Mouse (Mus musculus) kidney, embryonic 15.5 days (tissue): ENCODE measurements at regions not wholly inside any gene's neighbourhood (a gene's known extent, or its start where the extent isn't known, plus 50 kb on each side); places are given as distances from the start of the nearest gene placed in this dataset.

Source experiments
- ATAC-seq: fragments of 200-750 bp; cut with Nextera tagmentation; replicated peaks from 2 replicates; pipeline ENCODE4 v1.8.0; 2017; ENCODE audit warnings: moderate TSS enrichment; ENCODE audit not compliant: low FRiP score
- H3K27ac ChIP-seq: fragments of 300-500 bp; sonication (generic); 2 replicates; pipeline ENCODE4 v1.5.1; 2015; ENCODE audit warnings: mild to moderate bottlenecking, inconsistent platforms
- H3K27me3 ChIP-seq: fragments of 300-500 bp; sonication (generic); 2 replicates; pipeline ENCODE4 v1.6.1; 2015; ENCODE audit warnings: inconsistent platforms
- H3K36me3 ChIP-seq: fragments of 300-500 bp; sonication (generic); 2 replicates; pipeline ENCODE4 v1.6.1; 2015; ENCODE audit warnings: inconsistent platforms
- H3K4me1 ChIP-seq: fragments of 300-500 bp; sonication (generic); 2 replicates; pipeline ENCODE4 v1.6.1; 2015; ENCODE audit warnings: inconsistent platforms
- H3K4me2 ChIP-seq: fragments of 300-500 bp; sonication (generic); 2 replicates; pipeline ENCODE4 v1.6.1; 2015; ENCODE audit warnings: moderate library complexity, mild to moderate bottlenecking, inconsistent platforms
- H3K4me3 ChIP-seq: fragments of 300-500 bp; sonication (generic); replicated peaks from 2 replicates; pipeline ENCODE4 v1.5.1; 2015; ENCODE audit warnings: mild to moderate bottlenecking, inconsistent platforms
- H3K9ac ChIP-seq: fragments of 300-500 bp; sonication (generic); 2 replicates; pipeline ENCODE4 v1.6.1; 2015; ENCODE audit warnings: mild to moderate bottlenecking, inconsistent platforms
- H3K9me3 ChIP-seq: fragments of 300-500 bp; sonication (generic); replicated peaks from 2 replicates; pipeline ENCODE4 v1.6.1; 2016; ENCODE audit warnings: inconsistent platforms
- WGBS: fragments of 180-500 bp; shearing (Covaris S2); methylation state at CpG from one replicate; pipeline ENCODE4 v1.1.7; 2015; ENCODE audit warnings: mixed read lengths; 5-methylcytosine and 5-hydroxymethylcytosine counted together

DNA sequence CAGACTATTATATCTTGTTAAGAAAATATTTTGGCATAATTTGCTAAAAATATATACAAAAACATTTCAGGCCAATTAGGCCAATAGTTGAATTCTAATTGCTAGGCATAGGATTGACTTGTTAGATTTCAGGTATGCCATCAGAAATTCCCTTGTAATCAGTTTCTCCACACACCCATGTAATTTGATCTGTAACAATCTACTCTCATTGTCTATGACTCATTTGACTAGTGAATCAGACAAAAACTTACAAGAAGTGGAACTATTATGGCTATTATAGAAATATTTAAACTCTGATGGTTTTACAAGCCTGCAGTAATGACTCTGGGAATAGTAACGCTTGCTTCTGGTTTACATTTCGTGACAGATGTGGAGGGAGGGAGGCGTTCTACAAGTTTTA lies 338.9 kb upstream of the Ptbp2 start:
- no peak overlapping the region for H3K4me3 ChIP-seq
- H3K36me3 ChIP-seq = no peaks in the 10 kb centered on the region
- 86% methylated on average over 3 of the region's 3 CpGs for WGBS
- H3K27me3 ChIP-seq = no peaks in the 10 kb centered on the region
- no peak for ATAC-seq
- no peak overlapping the region for H3K9ac ChIP-seq
- H3K4me2 ChIP-seq = no peak overlapping the region
- no peaks in the 10 kb centered on the region for H3K9me3 ChIP-seq
- H3K27ac ChIP-seq = no peak overlapping the region
- no peaks in the 10 kb centered on the region for H3K4me1 ChIP-seq

DNA sequence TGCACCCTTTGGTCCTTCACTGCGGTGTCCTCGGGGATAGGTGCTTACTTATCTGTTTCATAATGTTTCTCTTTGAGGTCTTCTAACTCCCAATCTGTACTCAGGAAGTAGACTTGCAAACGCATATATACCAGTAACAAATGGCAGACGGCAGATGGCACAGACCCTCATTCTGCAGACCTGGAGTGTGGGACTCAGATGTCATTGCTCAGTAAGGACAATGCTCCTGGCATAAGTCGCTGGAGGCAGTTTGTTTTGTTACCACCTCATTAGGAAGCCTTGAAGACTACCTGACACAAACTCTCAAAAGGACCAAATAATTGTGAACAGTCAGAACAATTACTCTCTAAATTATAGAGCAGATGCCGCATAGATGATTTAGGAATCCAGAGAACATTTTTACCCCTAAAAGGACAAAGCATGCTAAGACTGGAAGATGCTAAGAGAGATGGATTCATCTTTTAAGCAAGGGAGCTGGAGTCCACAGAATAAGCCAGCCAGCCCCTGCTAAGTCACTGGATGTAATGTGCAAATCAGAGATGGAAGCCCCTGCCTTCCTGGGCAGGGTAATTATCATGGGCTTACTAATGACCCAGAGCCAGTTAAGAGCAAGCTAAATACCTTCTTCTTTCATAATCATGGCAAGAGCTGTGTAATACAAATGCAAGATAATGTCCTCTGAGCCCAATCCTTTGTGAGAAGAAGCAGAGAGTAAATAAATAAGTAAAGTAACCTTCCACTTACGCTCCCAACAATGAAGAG lies 299.1 kb upstream of the Ptbp2 start:
- no peak overlapping the region for H3K4me2 ChIP-seq
- no peak overlapping the region for H3K4me3 ChIP-seq
- no peak overlapping the region for H3K27ac ChIP-seq
- no peak for ATAC-seq
- 47% methylated on average over 7 of the region's 7 CpGs for WGBS
- H3K27me3 ChIP-seq = no peaks in the 10 kb centered on the region
- no peaks in the 10 kb centered on the region for H3K4me1 ChIP-seq
- no peak overlapping the region for H3K9ac ChIP-seq
- H3K36me3 ChIP-seq = no peaks in the 10 kb centered on the region
- no peaks in the 10 kb centered on the region for H3K9me3 ChIP-seq

DNA sequence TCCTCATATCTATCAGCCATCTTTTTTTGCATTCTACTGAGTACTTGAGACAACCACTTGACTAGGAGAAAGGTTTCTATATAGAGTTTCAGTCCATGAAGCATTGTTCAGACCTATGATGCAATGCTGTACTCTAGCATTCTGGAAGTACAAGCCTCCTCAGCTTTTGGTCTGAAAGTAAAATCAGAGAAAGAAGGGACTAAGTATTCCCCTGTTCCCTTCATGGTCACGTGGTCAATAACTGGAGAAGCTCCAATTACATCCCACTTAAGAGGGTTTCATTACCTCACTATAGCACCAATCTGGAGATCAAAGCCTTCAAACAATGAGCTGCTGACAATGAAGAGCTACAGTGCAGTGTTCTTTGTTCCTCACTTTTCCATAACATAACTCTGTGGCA lies 289.3 kb upstream of the Ptbp2 start:
- no peak for ATAC-seq
- H3K36me3 ChIP-seq = no peaks in the 10 kb centered on the region
- no peak overlapping the region for H3K4me3 ChIP-seq
- no peaks in the 10 kb centered on the region for H3K9me3 ChIP-seq
- no peak overlapping the region for H3K27ac ChIP-seq
- H3K4me2 ChIP-seq = no peak overlapping the region
- H3K9ac ChIP-seq = no peak overlapping the region
- 10% methylated on average over 1 of the region's 1 CpGs for WGBS
- H3K27me3 ChIP-seq = no peaks in the 10 kb centered on the region
- H3K4me1 ChIP-seq = no peaks in the 10 kb centered on the region

DNA sequence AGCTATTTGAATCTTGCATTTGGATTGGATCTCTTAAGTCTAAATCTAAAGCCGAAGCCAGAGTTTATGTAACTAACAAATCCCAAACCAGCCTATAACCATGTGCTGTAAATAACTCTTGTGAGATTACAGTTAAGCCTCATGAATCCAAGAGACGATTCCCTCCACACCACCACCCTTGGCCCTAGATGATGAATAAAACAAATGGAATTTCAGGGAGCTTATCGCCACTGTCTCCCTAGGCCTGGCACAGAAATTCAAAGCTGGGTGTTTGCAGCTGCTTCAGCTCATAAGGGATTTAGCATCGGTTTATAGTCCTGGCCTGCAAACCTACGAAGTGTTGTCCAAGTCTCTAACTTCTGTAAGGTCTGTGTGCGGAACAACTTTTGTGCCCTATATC lies 281.4 kb upstream of the Ptbp2 start:
- Histone ChIP-seq H3K27me3 (no peaks in the 10 kb centered on the region), H3K9me3 (no peaks in the 10 kb centered on the region), H3K4me1 (0 out of 2 replicates have a peak, but pooled peaks cover 2% of the 10 kb centered on the region), H3K27ac (no peak overlapping the region), H3K4me3 (no peak overlapping the region), H3K36me3 (no peaks in the 10 kb centered on the region), H3K9ac (no peak overlapping the region), H3K4me2 (no peak overlapping the region)
- no peak for ATAC-seq
- WGBS = 86% methylated on average over 6 of the region's 6 CpGs

DNA sequence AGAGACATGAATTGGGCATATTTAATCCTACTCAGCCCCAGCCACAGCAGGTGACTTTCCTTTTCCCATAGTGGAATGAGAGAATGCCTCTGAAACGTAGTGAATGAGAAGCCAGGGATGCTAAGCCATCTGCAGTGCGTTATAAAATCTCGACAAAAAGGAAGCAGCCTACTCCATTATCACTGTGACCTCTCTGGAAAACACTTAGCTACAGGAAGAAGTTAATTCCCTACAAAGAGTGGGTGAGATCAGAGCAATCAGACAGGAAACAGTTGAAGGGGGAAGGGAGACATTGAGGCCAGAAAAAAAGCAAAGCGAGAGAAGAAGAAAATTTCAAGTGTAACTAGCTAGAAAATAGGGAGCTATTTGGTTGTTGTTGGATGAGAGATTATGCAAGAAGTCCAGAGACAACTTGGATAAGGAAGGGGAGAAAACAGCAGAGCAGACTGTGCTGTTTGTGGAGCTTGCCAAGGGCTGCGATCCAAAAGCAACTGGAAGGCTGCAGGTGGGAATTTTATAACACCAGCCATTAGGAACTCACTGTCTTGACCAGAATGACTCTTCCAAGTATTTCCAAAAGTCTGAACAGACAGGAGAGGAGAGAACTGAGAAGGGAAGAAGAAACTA lies 280.7 kb upstream of the Ptbp2 start:
- Histone ChIP-seq H3K4me3 (no peak overlapping the region), H3K27ac (no peak overlapping the region), H3K27me3 (no peaks in the 10 kb centered on the region), H3K4me2 (no peak overlapping the region), H3K36me3 (no peaks in the 10 kb centered on the region), H3K9ac (no peak overlapping the region), H3K4me1 (0 out of 2 replicates have a peak, but pooled peaks cover 2% of the 10 kb centered on the region), H3K9me3 (no peaks in the 10 kb centered on the region)
- ATAC-seq = no peak
- WGBS = 26% methylated on average over 5 of the region's 5 CpGs

DNA sequence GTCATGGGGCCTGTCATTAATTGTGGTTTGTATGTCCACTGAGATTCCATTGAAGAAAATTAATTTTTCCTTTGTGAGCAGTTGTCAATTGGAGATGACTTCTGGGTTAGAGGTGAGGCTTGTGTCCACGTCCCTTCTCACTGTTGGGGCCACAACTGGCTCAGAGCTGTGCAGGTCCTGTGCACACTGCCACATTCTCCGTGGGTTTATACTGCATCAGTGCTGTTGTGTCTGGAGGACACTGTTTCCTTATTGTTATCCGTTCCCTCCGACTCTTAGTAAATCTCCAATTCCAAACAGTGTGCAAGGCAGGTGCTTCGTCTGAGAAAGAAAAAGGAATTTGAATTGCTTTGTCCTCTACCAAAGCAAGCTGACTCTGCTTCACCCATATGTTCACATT lies 278.0 kb upstream of the Ptbp2 start:
- WGBS = 86% methylated on average over 5 of the region's 5 CpGs
- H3K27ac ChIP-seq = no peak overlapping the region
- no peak overlapping the region for H3K4me3 ChIP-seq
- H3K9me3 ChIP-seq = no peaks in the 10 kb centered on the region
- no peaks in the 10 kb centered on the region for H3K36me3 ChIP-seq
- 0 out of 2 replicates have a peak, but pooled peaks cover 2% of the 10 kb centered on the region for H3K4me1 ChIP-seq
- no peaks in the 10 kb centered on the region for H3K27me3 ChIP-seq
- H3K4me2 ChIP-seq = no peak overlapping the region
- H3K9ac ChIP-seq = no peak overlapping the region
- ATAC-seq = no peak

DNA sequence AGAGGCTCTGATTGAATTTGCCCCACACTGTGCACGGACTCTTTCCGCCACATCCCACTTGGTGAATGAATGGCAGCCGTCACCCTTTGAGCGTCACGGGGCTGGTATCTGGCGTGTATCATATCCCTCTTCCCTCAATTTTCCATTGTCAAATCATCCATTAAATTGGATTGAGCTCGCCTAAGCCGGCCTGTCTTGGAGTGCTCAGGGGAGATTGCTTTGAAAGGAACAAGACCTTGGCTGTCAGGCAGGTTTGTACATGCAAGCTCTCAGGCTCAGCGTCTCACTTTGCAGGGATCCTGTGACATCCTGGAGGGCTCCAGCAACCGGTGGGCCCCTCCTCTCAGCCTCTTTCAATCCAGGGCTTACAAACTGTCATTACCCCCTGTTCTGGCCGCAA lies 275.7 kb upstream of the Ptbp2 start:
- H3K9ac ChIP-seq = no peak overlapping the region
- no peak overlapping the region for H3K4me2 ChIP-seq
- H3K27ac ChIP-seq = no peak overlapping the region
- 0 out of 2 replicates have a peak, but pooled peaks have one; percentile 33 for ATAC-seq
- H3K4me1 ChIP-seq = 0 out of 2 replicates have a peak, but pooled peaks cover 2% of the 10 kb centered on the region
- H3K27me3 ChIP-seq = no peaks in the 10 kb centered on the region
- H3K4me3 ChIP-seq = no peak overlapping the region
- 44% methylated on average over 11 of the region's 11 CpGs for WGBS
- no peaks in the 10 kb centered on the region for H3K9me3 ChIP-seq
- H3K36me3 ChIP-seq = no peaks in the 10 kb centered on the region

DNA sequence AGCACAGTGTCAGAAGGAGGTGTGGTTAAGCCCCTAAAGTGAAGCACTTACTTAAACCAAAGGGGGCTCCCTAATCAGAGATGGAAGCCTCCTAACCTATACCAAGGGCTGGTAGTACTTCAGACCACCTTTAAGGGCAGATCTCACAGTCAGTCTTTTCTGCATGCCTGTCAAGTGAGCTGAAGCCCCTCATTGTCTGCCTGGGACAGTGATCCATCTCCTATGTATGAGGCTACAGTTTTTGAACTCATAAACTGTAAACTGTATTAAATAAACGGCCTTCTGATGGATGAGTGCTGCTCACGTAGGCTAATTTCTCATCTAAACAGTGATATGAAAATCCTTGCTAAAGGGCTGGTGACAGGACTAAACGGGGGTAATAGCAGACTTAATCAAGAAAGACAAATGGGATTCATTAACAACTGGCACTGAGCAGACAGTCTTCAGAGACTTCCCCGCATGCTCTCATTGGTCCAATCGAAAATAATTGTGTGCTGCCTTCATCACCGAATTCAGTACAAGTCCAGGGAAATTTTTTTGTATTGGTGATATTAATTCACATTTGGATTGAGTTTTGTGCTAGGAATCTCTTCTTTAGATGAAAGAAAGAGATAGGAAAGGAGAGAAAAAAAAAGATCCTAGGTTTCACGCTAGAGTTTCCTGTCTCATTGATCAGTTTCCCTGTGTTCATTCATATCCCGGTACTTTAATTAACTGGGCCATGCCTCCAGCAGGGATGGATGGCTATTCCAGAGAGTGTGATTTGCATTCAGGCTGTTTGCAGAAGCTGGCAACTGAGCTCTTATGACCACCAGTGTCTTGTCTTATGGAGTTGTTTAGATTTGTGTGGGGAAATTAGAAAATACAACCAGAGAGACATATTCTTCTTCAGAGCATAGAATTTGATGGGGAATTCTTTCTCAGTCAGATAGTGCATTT lies 271.2 kb upstream of the Ptbp2 start:
- WGBS = 71% methylated on average over 8 of the region's 8 CpGs
- no peak for ATAC-seq
- Histone ChIP-seq H3K27me3 (no peaks in the 10 kb centered on the region), H3K27ac (no peak overlapping the region), H3K36me3 (no peaks in the 10 kb centered on the region), H3K9me3 (no peaks in the 10 kb centered on the region), H3K4me3 (no peak overlapping the region), H3K9ac (no peak overlapping the region), H3K4me1 (no peaks in the 10 kb centered on the region), H3K4me2 (no peak overlapping the region)

DNA sequence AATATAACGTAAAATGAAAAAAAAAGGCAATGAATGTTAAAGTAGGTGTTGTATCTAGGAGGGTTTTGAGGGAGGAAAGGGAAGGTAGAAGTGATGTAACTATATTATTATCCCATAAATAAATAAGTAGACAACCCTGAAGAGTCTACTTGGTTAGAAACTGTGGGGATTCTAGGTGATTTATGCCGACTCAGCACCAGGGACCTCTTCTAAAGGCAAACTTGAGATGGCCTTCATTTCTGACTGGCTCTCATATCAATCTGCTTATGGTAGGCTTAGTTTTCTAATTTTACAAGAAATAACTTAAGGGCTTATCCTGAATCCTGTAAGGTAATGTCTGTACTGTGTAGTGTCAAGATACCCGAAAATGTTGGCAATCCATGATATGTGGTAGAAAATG lies 263.0 kb upstream of the Ptbp2 start:
- ATAC-seq = no peak
- H3K4me3 ChIP-seq = no peak overlapping the region
- H3K36me3 ChIP-seq = no peaks in the 10 kb centered on the region
- no peaks in the 10 kb centered on the region for H3K27me3 ChIP-seq
- H3K9me3 ChIP-seq = no peaks in the 10 kb centered on the region
- H3K4me1 ChIP-seq = no peaks in the 10 kb centered on the region
- no peak overlapping the region for H3K4me2 ChIP-seq
- WGBS = 96% methylated on average over 3 of the region's 3 CpGs
- H3K27ac ChIP-seq = no peak overlapping the region
- no peak overlapping the region for H3K9ac ChIP-seq

DNA sequence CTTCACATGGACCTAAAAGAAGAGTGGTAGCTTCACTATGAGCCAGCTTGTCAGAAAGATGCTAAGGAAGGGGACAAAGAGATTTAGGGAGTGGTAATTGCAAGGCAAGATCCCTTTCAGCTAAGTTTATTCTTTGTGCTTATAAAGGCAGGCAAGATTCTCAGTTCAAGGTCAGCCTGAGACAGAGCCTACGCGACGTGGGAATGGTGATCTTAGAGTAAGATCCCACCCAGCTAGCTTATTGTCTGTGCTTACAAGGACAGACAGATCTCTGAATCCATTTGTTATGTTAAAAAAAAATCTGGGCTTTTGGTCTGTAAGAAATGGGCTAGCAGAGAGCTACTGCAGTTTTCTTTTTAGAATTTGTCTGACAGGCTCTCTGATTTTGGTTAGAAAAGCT lies 253.3 kb upstream of the Ptbp2 start:
- no peak overlapping the region for H3K4me2 ChIP-seq
- no peaks in the 10 kb centered on the region for H3K9me3 ChIP-seq
- no peaks in the 10 kb centered on the region for H3K27me3 ChIP-seq
- no peak for ATAC-seq
- no peaks in the 10 kb centered on the region for H3K36me3 ChIP-seq
- H3K9ac ChIP-seq = no peak overlapping the region
- WGBS = 89% methylated on average over 3 of the region's 3 CpGs
- no peak overlapping the region for H3K4me3 ChIP-seq
- no peaks in the 10 kb centered on the region for H3K4me1 ChIP-seq
- no peak overlapping the region for H3K27ac ChIP-seq

DNA sequence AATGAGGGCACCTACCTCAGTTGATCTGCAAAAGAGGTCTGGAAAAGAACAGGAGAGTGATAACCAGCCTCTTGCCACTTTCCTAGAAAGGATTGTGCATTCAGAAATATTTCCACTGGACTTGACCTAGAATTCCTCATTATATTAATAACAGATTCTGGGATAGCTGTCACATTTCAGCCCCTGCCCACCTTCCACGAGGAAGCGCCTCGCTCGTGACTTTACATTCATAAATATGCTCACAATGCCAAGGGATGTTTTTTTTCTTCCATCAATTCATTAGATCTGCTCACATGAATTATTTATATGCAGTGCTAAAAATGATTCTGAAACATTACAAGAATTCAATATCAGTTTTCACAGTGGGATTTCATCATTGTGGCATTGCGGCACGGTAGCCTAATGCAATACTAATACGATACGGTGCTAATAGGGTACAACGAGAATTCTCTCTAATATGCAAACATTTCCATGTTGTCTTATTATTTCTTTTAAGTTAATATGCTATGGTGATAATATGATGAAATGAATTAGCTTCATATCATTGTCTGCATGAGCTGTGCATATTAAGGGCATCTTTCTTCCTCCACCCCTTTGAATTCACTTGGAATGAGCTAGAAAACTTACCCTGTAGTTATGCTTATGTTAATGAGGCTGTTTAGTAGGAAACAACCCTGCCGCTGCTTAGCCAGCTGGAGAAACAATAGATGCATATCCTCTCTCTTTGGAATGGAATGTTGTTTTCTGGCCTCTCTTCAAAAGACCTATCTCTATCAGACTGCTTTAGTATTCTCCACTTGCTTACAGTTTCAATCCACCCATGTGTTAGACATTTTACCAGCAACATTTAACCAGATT lies 235.8 kb upstream of the Ptbp2 start:
- Histone ChIP-seq H3K36me3 (no peaks in the 10 kb centered on the region), H3K27ac (no peak overlapping the region), H3K4me1 (no peaks in the 10 kb centered on the region), H3K4me3 (no peak overlapping the region), H3K27me3 (no peaks in the 10 kb centered on the region), H3K4me2 (no peak overlapping the region), H3K9ac (no peak overlapping the region), H3K9me3 (no peaks in the 10 kb centered on the region)
- no peak for ATAC-seq
- WGBS = 88% methylated on average over 10 of the region's 10 CpGs
